Mouse (Mus musculus): Measurements from ENCODE around the gene Timm44. TPM values are rescaled to one million over a fixed set of nuclear protein-coding genes. Genes with fewer than 3 reads are reported as not detected.

Timm44 gene
- total and polyA plus RNA-seq, 3 experiments: 174 to 199 TPM; not detected in 1

GRCm38 (mm10) chr8:4229784-4230183 is 45.9 kb downstream of the Timm44 start:
- no peak for DNase-seq (ENCODE audit: low read depth, low spot score)
- H3K4me3 ChIP-seq (ENCODE audit: control insufficient read depth in 1 of 2, insufficient read depth in 1 of 2, low read depth in 2 of 2, low read length in 2 of 2): no peak overlapping the region
- H3K9ac ChIP-seq (ENCODE audit: control insufficient read depth, low read depth, low read length, poor library complexity, severe bottlenecking): no peak overlapping the region
- no peak for TF ChIP-seq RCOR1 (IDR thresholded peaks at IDR 0.05; ENCODE audit: low read depth, low read length)
- no peak for TF ChIP-seq ZNF384 (IDR thresholded peaks at IDR 0.05; ENCODE audit: low read depth, low read length)
- TF ChIP-seq MYC (IDR thresholded peaks at IDR 0.05; ENCODE audit: low read depth, low read length): no peak
- TF ChIP-seq RAD21 (IDR thresholded peaks at IDR 0.05; ENCODE audit: low read depth, low read length): no peak
- TF ChIP-seq KAT2A (conservative IDR thresholded peaks at IDR 0.05; ENCODE audit: low read depth, low read length): no peak
- TF ChIP-seq JUND (IDR thresholded peaks at IDR 0.05; ENCODE audit: low read depth, low read length): no peak
- TF ChIP-seq POLR2AphosphoS5 (IDR thresholded peaks at IDR 0.05; ENCODE audit: borderline replicate concordance, low read depth, low read length): no peak
- TF ChIP-seq CHD1 (IDR thresholded peaks at IDR 0.05; ENCODE audit: low read depth, low read length): no peak
- TF ChIP-seq HCFC1 (IDR thresholded peaks at IDR 0.05; ENCODE audit: low read depth, low read length): no peak
- TF ChIP-seq SIN3A (IDR thresholded peaks at IDR 0.05; ENCODE audit: low read length): no peak
- TF ChIP-seq E2F4 (IDR thresholded peaks at IDR 0.05; ENCODE audit: borderline replicate concordance, low read depth, low read length): no peak
- no peak for TF ChIP-seq ZKSCAN1 (IDR thresholded peaks at IDR 0.05; ENCODE audit: low read depth, low read length)
- no peak for TF ChIP-seq ZMIZ1 (IDR thresholded peaks at IDR 0.05; ENCODE audit: low read depth, low read length)
- no peaks in the 10 kb centered on the region for H3K9me3 ChIP-seq (replicated peaks; ENCODE audit: insufficient read depth, low read length)
- no peak overlapping the region for H3K27ac ChIP-seq (ENCODE audit: control insufficient read depth, low read depth, low read length)
- H3K27me3 ChIP-seq (ENCODE audit: control insufficient read depth in 1 of 2, insufficient read depth in 2 of 2, low read length in 2 of 2): no peaks in the 10 kb centered on the region; a peak in 1 of 4 replicates
- peaks cover 0 to 23% of the 10 kb centered on the region in 2 experiments; a peak in 3 of 4 replicates for H3K4me1 ChIP-seq (ENCODE audit: control insufficient read depth in 1 of 2, insufficient read depth in 2 of 2, low read length in 2 of 2)
- H3K36me3 ChIP-seq (ENCODE audit: control insufficient read depth in 1 of 2, insufficient read depth in 2 of 2, low read length in 2 of 2): no peaks in the 10 kb centered on the region; a peak in 2 of 4 replicates
- H3K79me2 ChIP-seq (ENCODE audit: control insufficient read depth, insufficient read depth, low read length, poor library complexity): no peaks in the 10 kb centered on the region

DNA sequence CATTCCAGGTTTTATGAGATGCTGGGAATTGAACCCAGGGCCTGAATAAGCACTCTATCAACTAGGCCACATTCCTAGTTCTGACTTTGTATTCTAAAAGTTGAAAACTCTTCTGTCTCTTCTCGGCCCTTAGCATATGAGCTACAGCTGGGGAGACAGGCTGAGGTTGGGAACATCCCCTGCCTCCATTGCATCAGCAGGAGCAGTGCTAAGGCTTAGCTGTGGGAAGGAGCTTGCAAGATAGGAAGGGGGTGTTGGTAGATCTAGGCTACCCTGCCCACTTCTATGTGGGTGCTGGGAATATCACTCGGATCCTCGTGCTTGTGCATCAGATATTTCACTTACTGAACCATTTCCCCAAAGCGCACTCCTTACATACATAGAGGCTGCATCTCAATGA is 47.8 kb downstream of the Timm44 start:
- no peak overlapping the region for H3K9ac ChIP-seq (ENCODE audit: control insufficient read depth, low read depth, low read length, poor library complexity, severe bottlenecking)
- no peaks in the 10 kb centered on the region; a peak in 2 of 4 replicates for H3K36me3 ChIP-seq (ENCODE audit: control insufficient read depth in 1 of 2, insufficient read depth in 2 of 2, low read length in 2 of 2)
- H3K4me1 ChIP-seq (ENCODE audit: control insufficient read depth in 1 of 2, insufficient read depth in 2 of 2, low read length in 2 of 2): peaks cover 0 to 24% of the 10 kb centered on the region in 2 experiments; a peak in 3 of 4 replicates
- H3K4me3 ChIP-seq (ENCODE audit: control insufficient read depth in 1 of 2, insufficient read depth in 1 of 2, low read depth in 2 of 2, low read length in 2 of 2): no peak overlapping the region
- H3K27me3 ChIP-seq (ENCODE audit: control insufficient read depth in 1 of 2, insufficient read depth in 2 of 2, low read length in 2 of 2): no peaks in the 10 kb centered on the region; a peak in 1 of 4 replicates
- H3K27ac ChIP-seq (ENCODE audit: control insufficient read depth, low read depth, low read length): no peak overlapping the region
- no peak for TF ChIP-seq MEF2A (IDR thresholded peaks at IDR 0.05; ENCODE audit: extremely low read depth, insufficient replicate concordance, low read depth, low read length, poor library complexity, severe bottlenecking)
- H3K9me3 ChIP-seq (replicated peaks; ENCODE audit: insufficient read depth, low read length): no peaks in the 10 kb centered on the region
- DNase-seq (ENCODE audit: low read depth, low spot score): no peak
- no peaks in the 10 kb centered on the region for H3K79me2 ChIP-seq (ENCODE audit: control insufficient read depth, insufficient read depth, low read length, poor library complexity)
